Mouse (Mus musculus) hindbrain, postnatal 0 days (tissue): ENCODE results near the gene Snrk. TPM values are rescaled to one million over a fixed set of nuclear protein-coding genes. Genes with fewer than 3 reads are reported as not detected.
A peak's percentile ranks its signal among the peaks of the same experiment; 100 is the strongest.

Source experiments
- ATAC-seq: fragments of 200-750 bp; cut with Nextera tagmentation; 2 replicates; pipeline ENCODE4 v1.8.0; 2017; ENCODE audit warnings: mild to moderate bottlenecking, moderate TSS enrichment, moderate library complexity
- DNase-seq: peaks from one replicate; pipeline ENCODE4 v3.0.0-alpha.2; 2015; ENCODE audit warnings: low spot score
- H3K27ac ChIP-seq: fragments of 300-500 bp; sonication (generic); 2 replicates; pipeline ENCODE4 v1.5.1; 2014; ENCODE audit warnings: mild to moderate bottlenecking
- H3K27me3 ChIP-seq: fragments of 300-500 bp; sonication (generic); 2 replicates; pipeline ENCODE4 v1.6.1; 2014; ENCODE audit warnings: low read length, mixed read lengths; ENCODE audit not compliant: insufficient read depth
- H3K36me3 ChIP-seq: fragments of 300-500 bp; sonication (generic); 2 replicates; pipeline ENCODE4 v1.6.1; 2014; ENCODE audit warnings: low read length, mixed read lengths; ENCODE audit not compliant: insufficient read depth
- H3K4me1 ChIP-seq: fragments of 300-500 bp; sonication (generic); 2 replicates; pipeline ENCODE4 v1.6.1; 2014; ENCODE audit warnings: antibody characterized with exemption, low read length, mixed read lengths; ENCODE audit not compliant: insufficient read depth
- H3K4me2 ChIP-seq: fragments of 300-500 bp; sonication (generic); 2 replicates; pipeline ENCODE4 v1.6.1; 2014; ENCODE audit warnings: low read depth, mild to moderate bottlenecking, low read length, moderate library complexity, mixed read lengths
- H3K4me3 ChIP-seq: fragments of 300-500 bp; sonication (generic); 2 replicates; pipeline ENCODE4 v1.5.1; 2014; ENCODE audit warnings: low read length
- H3K9ac ChIP-seq: fragments of 300-500 bp; sonication (generic); replicated peaks from 2 replicates; pipeline ENCODE4 v1.6.1; 2014; ENCODE audit warnings: mild to moderate bottlenecking, low read length, moderate library complexity, mixed read lengths
- H3K9me3 ChIP-seq: fragments of 300-500 bp; sonication (generic); 2 replicates; pipeline ENCODE4 v1.6.1; 2016; ENCODE audit warnings: low read length, mixed read lengths
- CTCF ChIP-seq: IDR thresholded peaks from 2 replicates; pipeline ENCODE4 v1.5.1; 2016; ENCODE audit warnings: antibody characterized with exemption, control low read depth, low read depth
- WGBS: fragments of 180-500 bp; shearing (Covaris S2); extraction: QIAGEN DNeasy Blood & Tissue Kit; methylation state at CpG from one replicate; pipeline ENCODE4 v1.1.7; 2014; 5-methylcytosine and 5-hydroxymethylcytosine counted together
- polyA plus RNA-seq: library from polyadenylated mRNA; unstranded; fragments of >200 nt; fragmentation: Nextera tagmentation; extraction: Ambion mirVana; gene quantifications from 2 replicates; pipeline ENCODE4 v1.2.1, GENCODE M21; 2015
- total RNA-seq: library from RNA; depleted of rRNA; stranded (reverse); fragments of >200 nt; gene quantifications from 2 replicates; pipeline ENCODE4 v1.2.3, GENCODE M21; 2014

Gene Snrk
- total and polyA plus RNA-seq, 2 experiments from 2014 or later: 67.1 to 82.3 TPM

DNA sequence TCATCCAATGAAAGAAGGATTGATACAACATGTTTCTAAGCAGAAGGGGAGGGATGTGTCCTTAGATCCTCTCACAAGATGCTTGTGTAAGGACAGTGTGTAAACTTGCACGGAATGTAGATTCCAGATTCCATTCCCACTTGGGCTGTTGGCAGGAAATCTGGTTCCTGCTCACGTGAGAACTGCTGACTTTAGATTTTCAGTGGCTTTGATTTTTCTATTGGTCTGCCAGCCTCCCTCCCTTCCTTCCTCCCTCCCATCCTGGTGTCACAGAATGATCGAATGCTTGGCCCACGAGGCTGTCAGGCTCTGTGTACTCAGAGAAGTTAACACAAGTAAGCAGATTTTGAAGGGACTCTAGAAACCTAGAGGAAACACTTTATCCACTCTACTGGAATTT, 32.9 kb upstream of the Snrk start:
- H3K4me2 ChIP-seq: no peak overlapping the region
- H3K36me3 ChIP-seq: no peaks in the 10 kb centered on the region
- H3K9me3 ChIP-seq: no peaks in the 10 kb centered on the region
- H3K4me1 ChIP-seq: peaks cover 5% of the 10 kb centered on the region; the same call in 1 of the 2 replicates
- no peaks in the 10 kb centered on the region for H3K27me3 ChIP-seq
- DNase-seq (peak; percentile 49), ATAC-seq (no peak)
- no peak overlapping the region for H3K4me3 ChIP-seq
- peak overlapping the region; percentile 65; the same call in 1 of the 2 replicates for H3K27ac ChIP-seq
- no peak for TF ChIP-seq CTCF
- WGBS: 30% methylated on average over 4 of the region's 4 CpGs
- no peak overlapping the region for H3K9ac ChIP-seq

DNA sequence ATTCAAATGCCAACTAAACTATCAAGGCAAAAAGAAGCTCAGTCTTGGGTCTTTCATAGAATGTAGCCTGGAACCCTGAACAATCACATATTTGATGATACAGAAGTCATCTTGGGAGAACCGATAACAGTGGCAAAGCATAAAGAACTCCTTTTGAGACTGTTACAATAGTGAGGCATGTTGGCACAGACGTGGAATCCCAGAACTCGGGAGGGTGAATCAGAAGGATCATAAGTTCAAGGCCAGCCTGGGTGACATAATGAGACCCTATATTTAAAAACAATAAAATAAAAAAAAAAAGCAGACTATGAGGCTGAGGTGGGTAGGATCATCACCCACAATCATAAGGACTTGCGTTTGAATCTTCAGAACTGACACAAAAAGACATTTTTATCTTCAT, 32.4 kb upstream of the Snrk start:
- Histone ChIP-seq H3K27ac (peak overlapping the region; percentile 65), H3K4me2 (no peak overlapping the region), H3K4me1 (peaks cover 5% of the 10 kb centered on the region; the same call in 1 of the 2 replicates), H3K36me3 (no peaks in the 10 kb centered on the region), H3K9ac (no peak overlapping the region), H3K27me3 (no peaks in the 10 kb centered on the region), H3K4me3 (no peak overlapping the region), H3K9me3 (no peaks in the 10 kb centered on the region)
- DNase-seq: no peak
- ATAC-seq: no peak
- WGBS: 71% methylated on average over 4 of the region's 4 CpGs
- TF ChIP-seq CTCF: no peak

DNA sequence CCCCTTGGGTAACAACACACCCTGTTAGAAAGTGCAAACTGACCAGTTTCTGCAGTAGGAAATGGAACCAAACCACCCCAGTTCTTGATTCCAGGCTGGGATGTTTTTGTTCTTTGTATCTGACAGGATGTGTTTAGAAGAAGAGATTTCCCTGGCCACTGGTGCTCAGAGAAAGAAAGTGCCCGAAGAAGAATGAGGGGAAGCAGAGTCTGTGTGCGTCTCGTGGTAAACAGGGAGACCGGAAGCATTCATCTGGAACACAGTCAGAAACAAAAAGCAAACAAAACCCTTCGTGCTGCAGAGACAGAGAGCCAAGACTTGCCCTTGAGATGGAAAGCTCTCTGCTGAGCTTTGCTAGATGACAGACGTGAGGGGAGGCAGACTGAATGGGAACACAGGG, 32.0 kb upstream of the Snrk start:
- Histone ChIP-seq H3K4me2 (no peak overlapping the region), H3K9me3 (no peaks in the 10 kb centered on the region), H3K4me3 (no peak overlapping the region), H3K4me1 (peaks cover 5% of the 10 kb centered on the region; the same call in 1 of the 2 replicates), H3K9ac (no peak overlapping the region), H3K27ac (peak overlapping the region; percentile 65), H3K27me3 (no peaks in the 10 kb centered on the region), H3K36me3 (no peaks in the 10 kb centered on the region)
- no peak for TF ChIP-seq CTCF
- peak; percentile 53; the same call in 1 of the 2 replicates for ATAC-seq
- peak; percentile 53 for DNase-seq
- WGBS: 13% methylated on average over 6 of the region's 6 CpGs

DNA sequence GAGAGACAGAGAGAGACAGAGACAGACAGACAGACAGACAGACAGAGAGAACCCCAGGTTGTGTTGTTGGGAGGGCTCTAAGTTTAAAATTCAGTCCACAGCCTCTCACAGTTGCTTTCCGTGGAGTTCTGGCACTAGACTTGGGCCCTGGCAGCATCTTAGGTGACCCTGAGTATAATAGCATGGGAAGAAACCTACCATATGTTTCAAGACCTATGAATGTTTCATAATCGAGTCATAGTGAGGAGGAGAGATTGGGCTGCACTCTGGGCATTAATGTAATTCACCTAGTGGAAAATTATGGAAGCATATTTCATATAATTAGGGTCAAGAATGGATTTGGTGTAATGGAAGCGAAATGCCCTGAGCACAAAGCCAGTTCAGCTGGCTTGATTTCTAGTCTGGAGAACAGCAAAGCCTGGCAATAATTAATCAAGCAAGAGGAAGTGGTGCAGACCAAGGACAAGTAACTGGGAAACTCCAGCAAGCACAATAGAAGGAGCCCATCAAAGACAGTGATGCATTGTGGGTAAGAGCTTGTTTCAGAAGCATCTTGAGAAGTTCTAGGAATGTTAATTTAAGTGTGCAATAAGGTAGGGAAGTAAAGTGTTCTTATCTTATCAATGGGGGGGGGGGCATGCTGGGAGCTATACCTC, 31.4 kb upstream of the Snrk start:
- TF ChIP-seq CTCF: no peak
- 51% methylated on average over 3 of the region's 3 CpGs for WGBS
- Histone ChIP-seq H3K4me1 (peaks cover 5% of the 10 kb centered on the region; the same call in 1 of the 2 replicates), H3K4me3 (no peak overlapping the region), H3K9me3 (no peaks in the 10 kb centered on the region), H3K9ac (no peak overlapping the region), H3K27ac (peak overlapping the region; percentile 65), H3K4me2 (no peak overlapping the region), H3K36me3 (no peaks in the 10 kb centered on the region), H3K27me3 (no peaks in the 10 kb centered on the region)
- DNase-seq: peak; percentile 57
- ATAC-seq: peak; percentile 86

DNA sequence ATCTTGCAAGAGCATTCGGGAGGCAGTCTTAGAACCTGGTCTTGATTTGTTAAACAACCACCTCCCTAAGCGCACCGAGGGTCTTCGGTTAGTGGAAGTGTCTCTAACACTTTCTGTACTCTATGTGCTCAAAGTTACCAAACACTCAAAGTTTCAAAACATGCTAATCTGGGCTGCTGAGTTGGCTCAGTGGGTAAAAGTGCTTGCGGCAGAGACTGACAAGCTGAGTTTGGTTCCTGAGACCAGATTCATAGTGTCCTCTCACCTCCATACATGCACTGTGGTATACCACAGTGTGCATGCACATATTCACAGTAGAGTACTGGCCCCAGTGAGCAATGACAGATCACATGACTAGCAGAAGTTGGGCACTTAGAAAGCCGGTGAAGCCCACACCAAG, 30.0 kb upstream of the Snrk start:
- ATAC-seq: no peak
- DNase-seq: no peak
- Histone ChIP-seq H3K9ac (no peak overlapping the region), H3K36me3 (no peaks in the 10 kb centered on the region), H3K4me2 (no peak overlapping the region), H3K9me3 (no peaks in the 10 kb centered on the region), H3K4me1 (peaks cover 5% of the 10 kb centered on the region; the same call in 1 of the 2 replicates), H3K27me3 (no peaks in the 10 kb centered on the region), H3K27ac (no peak overlapping the region), H3K4me3 (no peak overlapping the region)
- 88% methylated on average over 6 of the region's 6 CpGs for WGBS
- no peak for TF ChIP-seq CTCF

GRCm38 (mm10) chr9:122091171-122091570, 25.9 kb upstream of the Snrk start:
- Histone ChIP-seq H3K36me3 (no peaks in the 10 kb centered on the region), H3K4me3 (no peak overlapping the region), H3K27me3 (no peaks in the 10 kb centered on the region), H3K4me1 (peaks cover 5% of the 10 kb centered on the region; the same call in 1 of the 2 replicates), H3K4me2 (no peak overlapping the region), H3K9ac (no peak overlapping the region), H3K9me3 (no peaks in the 10 kb centered on the region), H3K27ac (no peak overlapping the region; the same call in 1 of the 2 replicates)
- 52% methylated on average over 7 of the region's 7 CpGs for WGBS
- TF ChIP-seq CTCF: no peak
- ATAC-seq (no peak), DNase-seq (no peak)

- no peak overlapping the region for H3K4me3 ChIP-seq
- H3K9me3 ChIP-seq: no peaks in the 10 kb centered on the region
- WGBS: 60% methylated on average over 5 of the region's 5 CpGs
- no peak for ATAC-seq
- no peak for TF ChIP-seq CTCF
- no peak overlapping the region for H3K4me2 ChIP-seq
- peaks cover 3% of the 10 kb centered on the region; the same call in 1 of the 2 replicates for H3K4me1 ChIP-seq
- H3K27me3 ChIP-seq: no peaks in the 10 kb centered on the region
- H3K9ac ChIP-seq: no peak overlapping the region
- no peak for DNase-seq
- H3K27ac ChIP-seq: no peak overlapping the region; the same call in 1 of the 2 replicates
- no peaks in the 10 kb centered on the region for H3K36me3 ChIP-seq
These were observed 25.3 kb upstream of the Snrk start for GRCm38 (mm10) chr9:122091782-122092228.
